Mouse (Mus musculus) hindbrain, embryonic 11.5 days (tissue): ENCODE results near the gene Zfp39. TPM values are rescaled to one million over a fixed set of nuclear protein-coding genes. Genes with fewer than 3 reads are reported as not detected.

Experiments
- polyA plus RNA-seq: library from polyadenylated mRNA; unstranded; fragments of >200 nt; fragmentation: Nextera tagmentation; extraction: Ambion mirVana; gene quantifications from 2 replicates; pipeline ENCODE4 v1.2.1, GENCODE M21; 2014

Zfp39 gene
- polyA plus RNA-seq, 1 experiment from 2014 or later: 7.5 TPM

Other genes with a start within 250 kb of the Zfp39 start
- gene Olfr322, start 245.4 kb downstream of the Zfp39 start, polyA plus RNA-seq: not detected in 2 replicates
- gene Olfr320, start 223.1 kb downstream of the Zfp39 start, polyA plus RNA-seq: not detected in 2 replicates
- gene Olfr319, start 205.1 kb downstream of the Zfp39 start, polyA plus RNA-seq: not detected in 2 replicates
- not detected in 2 replicates for gene Olfr318, start 180.2 kb downstream of the Zfp39 start, polyA plus RNA-seq
- gene Olfr317, start 165.0 kb downstream of the Zfp39 start, polyA plus RNA-seq: not detected in 2 replicates
- gene Olfr316, start 151.5 kb downstream of the Zfp39 start, polyA plus RNA-seq: not detected in 2 replicates
- not detected in 2 replicates for gene Olfr315, start 131.0 kb downstream of the Zfp39 start, polyA plus RNA-seq
- gene Olfr314, start 121.3 kb downstream of the Zfp39 start, polyA plus RNA-seq: not detected in 2 replicates
- 8.2 and 10.1 TPM in 2 replicates for gene Fam183b, start 102.3 kb downstream of the Zfp39 start, polyA plus RNA-seq
- gene Olfr313, start 89.2 kb downstream of the Zfp39 start, polyA plus RNA-seq: not detected in 2 replicates
- 0.05 TPM in 1 of 2 replicates, not detected in the other for gene Olfr312, start 75.0 kb downstream of the Zfp39 start, polyA plus RNA-seq
- gene Olfr311, start 65.0 kb downstream of the Zfp39 start, polyA plus RNA-seq: not detected in 2 replicates
- gene Gm12258, start 57.1 kb downstream of the Zfp39 start, polyA plus RNA-seq: 16.1 and 16.6 TPM in 2 replicates
- gene 2810021J22Rik, start 37.0 kb downstream of the Zfp39 start, polyA plus RNA-seq: 11.4 and 11.9 TPM in 2 replicates
- not detected in 2 replicates for gene Btnl10, start 13.7 kb upstream of the Zfp39 start, polyA plus RNA-seq
- gene Rnf187, start 34.7 kb upstream of the Zfp39 start, polyA plus RNA-seq: 395 and 419 TPM in 2 replicates
- gene Hist3h2ba, start 44.7 kb upstream of the Zfp39 start, polyA plus RNA-seq: 108 and 114 TPM in 2 replicates
- 71.2 and 75.2 TPM in 2 replicates for gene Hist3h2a, start 50.5 kb upstream of the Zfp39 start, polyA plus RNA-seq
- gene Trim17, start 50.5 kb upstream of the Zfp39 start, polyA plus RNA-seq: 0.36 and 0.73 TPM in 2 replicates
- 15.7 and 18.2 TPM in 2 replicates for gene Trim11, start 73.9 kb upstream of the Zfp39 start, polyA plus RNA-seq
- gene Obscn, start 232.2 kb upstream of the Zfp39 start, polyA plus RNA-seq: 0.10 and 0.19 TPM in 2 replicates